Mouse (Mus musculus) gastrocnemius, adult 8-10 months (tissue): ENCODE results near the gene Vangl1. TPM values are rescaled to one million over a fixed set of nuclear protein-coding genes. Genes with fewer than 3 reads are reported as not detected.

ENCODE experiments used
- DNase-seq, 2 experiments: peaks; one replicate each; pipeline ENCODE4 v3.0.0; 2022; ENCODE audit warnings: low spot score in 2 of 2
- total RNA-seq, 4 experiments: library from RNA; stranded (reverse); gene quantifications; 2 replicates each; pipeline ENCODE4 v1.2.4; 2022

Gene Vangl1
- total RNA-seq, 4 experiments from 2014 or later: 0.70 to 2.0 (median 1.2) TPM

- DNase-seq: no peak
Observed at GRCm38 (mm10) chr3:102198446-102198845, 6.0 kb downstream of the Vangl1 start.

- no peak for DNase-seq
Observed at GRCm38 (mm10) chr3:102197746-102198145, 6.7 kb downstream of the Vangl1 start.

GRCm38 (mm10) chr3:102197152-102197551 lies 7.3 kb downstream of the Vangl1 start:
- no peak for DNase-seq

GRCm38 (mm10) chr3:102196166-102196565 lies 8.3 kb downstream of the Vangl1 start:
- no peak for DNase-seq

- DNase-seq: no peak
Observed at GRCm38 (mm10) chr3:102195762-102196161, 8.7 kb downstream of the Vangl1 start.

- no peak for DNase-seq
Observed at GRCm38 (mm10) chr3:102194291-102195051, 10.0 kb downstream of the Vangl1 start.

- no peak for DNase-seq
Observed at GRCm38 (mm10) chr3:102193488-102194290, 10.8 kb downstream of the Vangl1 start.

GRCm38 (mm10) chr3:102192621-102193020 lies 11.9 kb downstream of the Vangl1 start:
- DNase-seq: no peak

GRCm38 (mm10) chr3:102191575-102191974 lies 12.9 kb downstream of the Vangl1 start:
- DNase-seq: no peak

- no peak for DNase-seq
Observed at GRCm38 (mm10) chr3:102190642-102191041, 13.9 kb downstream of the Vangl1 start.

- DNase-seq: no peak
Observed at GRCm38 (mm10) chr3:102190015-102190414, 14.5 kb downstream of the Vangl1 start.

GRCm38 (mm10) chr3:102188972-102189371 lies 15.5 kb downstream of the Vangl1 start:
- no peak for DNase-seq

GRCm38 (mm10) chr3:102187401-102187800 lies 17.1 kb downstream of the Vangl1 start:
- DNase-seq: no peak

GRCm38 (mm10) chr3:102184721-102185120 lies 19.8 kb downstream of the Vangl1 start:
- no peak for DNase-seq

GRCm38 (mm10) chr3:102182601-102183000 lies 21.9 kb downstream of the Vangl1 start:
- no peak for DNase-seq

- no peak for DNase-seq
Observed at GRCm38 (mm10) chr3:102181191-102181590, 23.3 kb downstream of the Vangl1 start.

- DNase-seq: no peak
Observed at GRCm38 (mm10) chr3:102180746-102181145, 23.7 kb downstream of the Vangl1 start.

GRCm38 (mm10) chr3:102179869-102180268 lies 24.6 kb downstream of the Vangl1 start:
- no peak for DNase-seq

GRCm38 (mm10) chr3:102177837-102178615 lies 26.5 kb downstream of the Vangl1 start:
- no peak for DNase-seq

- DNase-seq: no peak
Observed at GRCm38 (mm10) chr3:102176116-102176515, 28.4 kb downstream of the Vangl1 start.

- DNase-seq: no peak
Observed at GRCm38 (mm10) chr3:102175701-102176100, 28.8 kb downstream of the Vangl1 start.
